Mouse (Mus musculus) testis, postnatal 14 days (tissue): Measurements from ENCODE around the gene Pmm2.
A peak's percentile ranks its signal among the peaks of the same experiment; 100 is the strongest.

Experiments
- DNase-seq: peaks from one replicate; pipeline ENCODE4 v3.0.0; 2021; ENCODE audit warnings: low spot score

Pmm2 gene

DNA sequence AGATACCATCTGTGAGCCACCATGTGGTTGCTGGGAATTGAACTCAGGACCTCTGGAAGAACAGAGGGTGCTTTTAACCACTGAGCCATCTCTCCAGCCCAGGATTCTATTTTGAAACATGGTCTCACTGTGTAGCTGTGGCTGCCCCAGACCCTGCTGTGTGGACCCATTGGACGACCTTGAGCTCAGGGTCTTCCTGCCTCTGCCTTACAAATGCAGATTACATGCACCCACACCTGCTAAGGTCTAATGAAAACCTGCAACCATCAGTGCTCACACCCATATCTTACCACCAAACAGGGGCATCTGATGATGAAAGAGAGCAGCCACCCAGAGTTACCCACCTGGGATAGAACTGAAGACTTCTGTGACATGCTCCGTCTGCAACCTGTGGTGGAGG, 18.8 kb downstream of the Pmm2 start:
- no peak for DNase-seq

DNA sequence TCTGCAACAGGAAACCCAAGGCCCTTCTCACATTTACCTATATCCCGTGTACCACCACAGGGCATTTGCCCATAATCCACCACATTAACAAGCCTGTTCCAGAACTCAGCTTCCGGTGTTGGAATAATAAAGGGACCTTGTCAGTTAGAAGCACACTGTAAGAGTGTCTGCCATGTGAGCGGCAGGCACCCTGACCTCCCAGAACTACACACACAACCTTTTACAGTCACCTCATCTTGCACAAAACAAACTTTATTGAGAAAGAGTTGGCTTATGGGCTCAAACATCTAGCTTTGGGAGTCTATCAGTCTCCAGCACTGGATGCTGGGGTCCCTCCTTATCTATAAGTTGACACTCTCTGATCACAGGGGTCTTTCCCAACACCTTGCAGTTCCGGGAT, 20.9 kb downstream of the Pmm2 start:
- DNase-seq: no peak

DNA sequence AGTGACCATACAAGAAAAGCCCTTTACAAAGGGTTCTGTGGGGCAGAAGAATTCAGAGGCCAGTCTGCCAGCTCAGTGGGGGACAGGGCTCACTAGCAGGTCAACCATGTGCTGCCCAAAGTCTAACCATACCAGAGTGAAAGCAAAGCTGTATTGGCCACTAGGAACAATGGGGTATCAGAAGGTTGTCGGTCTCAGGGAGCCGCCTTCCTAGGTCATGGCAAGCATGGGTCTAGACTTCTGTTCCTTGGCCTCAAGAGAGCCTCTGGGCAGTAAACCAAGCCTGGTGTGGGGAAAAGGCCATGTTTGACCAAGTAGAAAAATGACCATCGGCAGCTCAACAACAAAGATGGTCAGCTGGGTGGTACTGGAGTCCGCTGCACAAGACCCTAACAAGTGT, 21.3 kb downstream of the Pmm2 start:
- DNase-seq: no peak

DNA sequence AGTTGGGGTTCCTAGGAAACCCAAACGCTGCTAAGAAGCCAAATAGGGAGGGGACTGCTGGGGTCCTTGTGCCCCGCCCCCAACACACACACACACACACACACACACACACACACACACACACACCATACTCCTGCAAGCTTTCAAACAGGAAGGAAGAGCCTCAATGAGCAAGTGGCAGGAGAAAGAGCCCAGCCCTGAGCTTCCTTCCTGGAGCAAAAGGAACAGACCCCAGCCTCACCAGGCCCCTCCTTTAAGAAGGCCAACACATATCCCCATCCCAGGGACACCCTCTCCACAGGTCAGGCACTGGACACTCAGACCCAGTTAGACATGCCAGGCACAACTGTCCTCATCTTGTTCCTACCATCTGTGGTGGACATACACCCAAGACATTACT, 25.5 kb downstream of the Pmm2 start:
- no peak for DNase-seq

DNA sequence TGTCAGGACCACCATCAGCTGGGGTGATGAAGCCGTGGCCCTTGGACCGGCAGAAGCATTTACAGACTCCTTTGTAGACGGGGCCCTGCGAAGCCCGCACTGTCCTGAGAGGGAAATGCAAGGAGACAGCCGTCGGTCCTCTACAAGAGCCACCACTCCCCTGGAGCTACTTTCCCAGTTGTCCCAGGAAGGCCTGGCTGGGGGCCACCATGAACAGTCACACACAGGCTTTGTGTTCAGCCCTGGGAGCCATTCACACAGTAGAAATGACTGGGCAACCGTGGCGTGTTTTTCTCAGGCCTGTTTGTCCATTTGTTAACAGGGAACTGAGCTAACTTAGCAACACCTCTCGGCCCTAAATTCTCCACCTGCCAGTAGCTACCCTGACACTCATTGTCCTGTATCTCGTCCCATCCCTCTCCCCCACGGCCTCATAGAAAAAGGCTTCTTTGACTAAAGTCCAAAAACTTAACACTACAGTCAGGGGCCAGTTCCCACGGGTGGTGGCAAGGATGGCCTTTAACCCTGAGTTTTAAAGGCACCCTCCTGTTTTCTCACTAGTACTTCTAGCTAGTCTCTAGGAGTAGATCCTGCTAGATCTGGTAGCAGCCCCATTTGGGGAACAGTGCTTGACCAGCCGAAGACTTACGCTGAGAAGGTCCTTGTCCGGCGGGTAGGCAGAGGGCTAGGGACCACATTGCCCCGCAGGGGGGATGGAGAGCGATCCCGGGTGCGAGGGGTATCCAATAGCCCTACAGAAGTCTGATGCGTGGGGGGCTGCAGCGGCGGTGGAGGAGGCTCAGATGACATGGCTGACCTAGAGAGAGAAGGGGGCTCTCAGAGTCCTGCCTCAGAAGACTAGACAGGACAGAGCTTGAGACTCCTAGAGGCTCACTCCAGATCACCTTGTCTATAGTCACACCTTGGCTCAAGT, 26.4 kb downstream of the Pmm2 start:
- no peak for DNase-seq

DNA sequence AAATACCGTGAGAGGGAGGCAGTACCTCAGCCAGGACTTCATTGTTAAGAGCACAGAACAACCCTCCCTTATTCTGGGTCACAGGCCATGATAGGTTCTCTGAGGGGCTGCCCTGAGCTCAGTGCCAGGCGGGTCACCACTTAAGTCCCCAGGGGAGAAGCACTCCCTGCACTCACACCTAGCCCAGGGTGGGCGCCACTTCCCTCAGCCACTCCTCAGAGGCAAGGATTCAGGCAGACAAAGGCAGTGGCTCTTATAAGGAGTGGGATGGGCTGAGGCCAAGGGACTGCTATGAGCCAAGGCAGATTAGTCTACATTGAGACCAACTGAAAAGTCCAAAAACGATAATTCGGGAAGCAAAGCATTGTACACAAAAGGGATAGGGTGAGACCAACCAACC, 27.9 kb downstream of the Pmm2 start:
- no peak for DNase-seq

DNA sequence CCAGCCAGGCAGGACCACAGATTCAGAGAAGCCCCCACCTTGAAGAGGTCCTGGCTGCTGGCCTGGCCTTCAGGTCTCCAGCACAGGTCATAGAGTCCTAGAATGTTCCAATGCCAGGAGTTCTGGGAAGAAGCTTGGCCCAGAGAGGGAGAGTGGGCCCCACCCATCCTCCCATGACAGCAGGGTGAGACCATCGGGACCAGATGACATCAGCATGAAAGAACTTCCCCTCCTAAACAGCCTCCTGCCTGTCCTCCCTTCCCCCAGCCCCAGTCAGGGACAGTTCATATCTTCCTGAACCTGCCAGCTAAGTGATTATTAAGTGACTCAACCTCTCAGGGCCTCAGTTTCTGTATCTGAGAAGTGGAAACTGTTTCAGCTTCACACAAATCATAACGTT, 29.0 kb downstream of the Pmm2 start:
- DNase-seq: no peak

DNA sequence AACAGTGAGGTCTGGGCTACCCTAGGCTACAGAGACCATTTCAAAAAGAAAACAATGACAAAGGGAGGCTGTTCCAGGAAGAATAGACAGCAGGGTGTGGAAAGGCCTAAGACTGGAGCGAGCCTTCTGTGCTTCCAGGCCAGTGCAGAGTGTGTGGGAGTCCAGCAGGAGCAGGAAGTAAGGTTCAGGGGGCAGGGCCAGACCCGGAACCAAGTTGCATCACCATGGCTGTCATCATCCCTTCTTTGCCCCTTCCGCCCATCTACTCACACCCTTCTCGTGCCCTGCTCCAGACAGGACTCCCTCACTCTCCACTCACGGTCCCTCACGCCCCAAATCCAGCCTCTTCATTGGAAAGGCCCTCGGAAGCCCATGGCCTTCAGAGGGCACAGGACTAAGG, 29.8 kb downstream of the Pmm2 start:
- DNase-seq: no peak

DNA sequence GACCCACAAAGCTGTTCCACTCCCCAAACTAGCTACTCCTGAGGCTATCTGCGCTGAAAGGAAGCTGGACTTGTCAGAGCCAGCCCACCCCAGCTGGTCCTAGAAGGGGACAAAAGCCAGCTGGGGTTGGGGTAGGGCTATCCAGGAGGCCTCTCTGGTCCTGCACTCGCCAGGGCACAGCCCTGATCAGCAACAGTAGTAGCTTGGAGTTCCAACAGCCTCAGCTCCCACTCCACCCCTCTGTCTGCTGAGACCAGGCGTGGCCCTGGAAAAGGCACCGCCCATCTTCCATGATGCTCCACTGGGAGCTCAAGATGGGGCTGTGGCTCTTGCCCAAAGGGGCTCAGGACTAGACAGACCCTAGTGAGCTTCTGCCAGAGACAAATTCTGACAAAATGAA, 30.3 kb downstream of the Pmm2 start:
- no peak for DNase-seq

DNA sequence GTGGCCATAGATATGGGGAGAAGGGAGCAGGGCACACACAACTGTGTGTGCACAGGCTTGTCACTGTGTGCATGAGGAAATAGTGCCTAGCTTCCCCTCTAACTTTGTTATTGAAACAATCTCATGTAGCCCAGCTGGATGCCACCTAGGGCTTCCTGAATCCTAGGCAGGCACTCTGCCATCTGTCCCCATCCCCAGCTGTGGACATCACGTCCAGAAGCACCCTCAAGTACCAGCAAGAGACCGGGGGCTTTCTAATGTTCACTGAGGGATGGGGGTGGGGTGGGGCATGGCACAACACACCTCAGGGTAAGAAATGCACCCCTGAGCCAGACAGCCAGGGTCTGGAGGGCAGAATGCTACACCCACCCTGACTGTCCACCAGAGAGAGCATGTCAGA, 30.9 kb downstream of the Pmm2 start:
- DNase-seq: no peak

DNA sequence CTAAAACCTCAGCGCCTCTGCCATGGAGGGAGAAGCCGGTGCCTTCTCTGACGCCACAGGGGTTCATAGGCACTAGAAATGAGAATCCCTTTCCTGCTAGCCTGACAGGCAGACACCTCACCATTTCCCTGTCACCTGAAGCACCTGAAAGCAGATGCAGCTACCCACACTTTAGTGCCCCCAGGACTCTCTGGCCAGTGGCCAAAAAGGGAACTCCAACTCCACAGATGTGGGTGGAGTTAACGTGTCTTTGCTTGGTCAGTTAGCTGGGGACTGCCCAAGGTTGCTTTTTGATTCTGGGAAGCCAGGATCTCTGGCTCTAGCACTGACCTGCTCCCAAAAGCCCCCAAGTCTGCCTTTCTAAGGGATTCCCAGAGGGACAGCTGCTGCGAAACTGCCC, 32.0 kb downstream of the Pmm2 start:
- no peak for DNase-seq

DNA sequence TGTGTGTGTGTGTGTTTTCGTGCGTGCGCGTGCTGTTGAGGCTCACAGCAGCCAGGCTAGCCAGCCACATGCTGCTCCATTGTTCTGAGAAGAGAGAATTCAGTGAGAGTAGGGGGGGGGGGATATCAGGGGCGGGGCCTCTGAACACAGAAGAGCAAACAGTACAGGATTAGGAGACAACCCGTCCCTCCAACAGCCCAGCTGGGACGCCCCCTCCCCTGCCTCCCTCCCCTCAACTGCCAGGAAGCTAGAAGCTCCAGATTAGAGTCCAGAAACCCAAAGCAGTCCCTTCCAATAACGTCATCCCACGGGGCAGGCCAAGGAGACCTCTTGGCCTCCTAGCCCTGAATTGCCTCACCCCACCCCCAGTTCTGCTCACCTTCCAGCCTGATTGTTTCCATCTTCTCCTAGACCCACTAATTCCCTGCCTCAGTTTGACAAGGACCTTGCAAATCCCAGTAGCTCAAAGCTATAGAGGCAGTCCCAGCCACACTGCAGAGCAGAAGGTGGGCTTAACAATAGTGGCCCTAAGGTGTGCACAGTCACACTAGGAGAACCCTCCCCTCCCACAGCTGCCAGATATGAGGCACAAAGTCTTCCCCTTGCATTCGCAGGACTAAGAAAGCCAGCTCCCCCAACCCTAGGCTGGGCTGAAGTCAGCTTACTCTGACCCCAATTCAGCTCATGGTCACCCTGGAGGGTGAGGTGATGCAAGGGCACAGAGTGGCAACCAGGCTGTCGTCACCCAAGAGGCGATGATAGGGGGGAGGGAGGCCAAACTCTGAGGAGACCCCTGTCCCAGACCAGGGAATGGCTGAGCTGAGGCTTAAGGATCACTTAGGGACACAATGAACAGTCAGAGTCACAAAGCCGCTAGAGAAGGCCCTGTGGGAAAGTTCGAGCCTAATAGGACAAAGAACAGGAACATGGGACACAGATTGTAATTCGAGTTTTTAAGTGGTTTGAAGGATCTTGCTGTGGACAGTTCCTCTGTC, 32.9 kb downstream of the Pmm2 start:
- no peak for DNase-seq

DNA sequence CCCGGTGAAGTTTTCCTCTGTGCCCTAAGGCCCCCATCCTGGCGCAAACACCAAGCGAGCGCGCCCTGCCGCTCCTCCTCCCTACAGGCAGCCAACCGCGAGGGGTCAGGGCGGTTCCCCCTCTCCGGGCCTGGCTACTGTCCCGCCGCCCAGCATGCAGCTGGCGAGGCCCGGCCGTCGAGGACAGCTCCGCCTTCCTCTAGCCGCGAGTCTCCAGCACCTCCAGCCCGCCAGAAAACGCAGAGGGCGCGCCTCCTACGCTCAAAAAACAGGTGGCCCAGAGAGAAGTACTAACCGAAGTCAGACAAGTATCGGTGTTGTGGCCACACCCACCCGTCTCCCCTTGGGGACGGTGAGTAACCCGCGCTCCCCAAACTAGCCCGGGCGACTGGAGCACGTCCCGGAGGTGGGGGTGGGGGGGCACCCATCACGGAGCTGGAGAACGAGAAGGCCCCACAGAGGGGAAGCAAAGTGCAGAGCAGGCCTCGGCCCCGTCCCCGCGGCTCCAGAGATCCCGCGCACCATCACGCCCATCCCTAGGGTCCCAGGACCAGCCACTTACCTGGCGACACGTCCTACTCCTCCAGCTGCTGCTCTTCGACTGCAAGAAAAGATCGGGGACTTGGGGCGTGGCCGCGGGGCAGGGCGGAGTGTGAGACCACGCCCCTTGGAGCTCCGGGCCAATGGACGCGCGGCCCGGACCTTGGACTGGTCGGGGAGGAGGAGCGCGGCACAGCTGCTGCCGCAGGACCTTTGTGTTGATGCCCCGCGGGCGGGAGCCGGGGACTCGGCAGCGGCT, 34.3 kb downstream of the Pmm2 start, which contains the start of gene Carhsp1:
TSS of gene Carhsp1 (minus strand) at position 605 of the 799 bp plus-strand sequence.
- peak; percentile 94 for DNase-seq

DNA sequence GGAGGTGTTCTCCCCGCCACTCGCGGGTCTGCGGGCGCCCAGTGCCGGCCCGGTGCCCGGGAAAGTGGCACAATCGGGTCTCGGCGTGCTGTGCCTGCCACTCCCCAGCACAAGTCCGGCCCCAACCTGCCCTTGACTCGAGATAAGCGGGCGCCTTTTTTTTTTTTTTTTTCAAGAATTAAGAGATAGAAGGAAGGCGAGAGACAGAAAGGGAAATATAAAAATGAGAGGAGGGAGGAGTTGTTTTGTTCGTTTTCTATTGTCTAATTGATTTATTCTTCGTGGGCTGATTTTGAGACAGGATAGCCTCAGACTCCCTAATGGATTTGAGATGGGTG, 34.8 kb downstream of the Pmm2 start:
- no peak for DNase-seq

DNA sequence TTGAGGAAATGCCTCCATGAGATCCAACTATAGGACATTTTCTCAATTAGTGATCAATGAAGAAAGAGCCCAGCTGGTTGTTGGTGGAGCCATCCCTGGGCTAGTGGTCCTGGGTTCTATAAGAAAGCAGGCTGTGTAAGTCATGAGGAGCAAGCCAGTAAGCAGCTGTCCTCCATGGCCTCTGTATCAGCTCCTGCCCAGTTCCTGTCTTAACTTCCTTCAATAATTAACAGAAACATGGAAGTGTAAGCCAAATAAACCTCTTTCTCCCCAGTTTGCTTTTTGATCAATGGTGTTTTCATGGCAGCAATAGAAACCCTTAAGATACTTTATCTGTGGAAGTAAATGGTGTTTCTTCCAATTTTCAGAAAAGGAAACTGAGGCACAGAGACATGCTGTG, 35.3 kb downstream of the Pmm2 start:
- no peak for DNase-seq

DNA sequence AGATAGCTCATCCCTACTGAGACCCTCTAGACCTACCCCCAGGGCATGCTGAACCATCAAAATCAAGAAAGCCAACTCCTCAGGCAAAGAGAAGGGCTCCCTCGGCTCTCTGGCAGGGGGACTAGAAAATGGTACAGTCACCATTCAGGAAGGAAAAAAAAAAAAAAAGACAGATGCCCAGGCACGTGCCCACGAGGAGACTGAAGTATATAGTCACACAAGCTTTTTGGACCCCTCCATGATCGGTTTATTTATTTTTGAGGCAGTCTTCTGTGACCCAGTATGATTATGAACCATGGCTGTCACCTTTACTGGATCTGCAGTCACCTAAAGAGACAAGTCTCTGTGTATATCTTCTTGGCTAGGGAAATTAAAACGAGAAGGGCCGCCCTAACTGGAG, 35.9 kb downstream of the Pmm2 start:
- no peak for DNase-seq

DNA sequence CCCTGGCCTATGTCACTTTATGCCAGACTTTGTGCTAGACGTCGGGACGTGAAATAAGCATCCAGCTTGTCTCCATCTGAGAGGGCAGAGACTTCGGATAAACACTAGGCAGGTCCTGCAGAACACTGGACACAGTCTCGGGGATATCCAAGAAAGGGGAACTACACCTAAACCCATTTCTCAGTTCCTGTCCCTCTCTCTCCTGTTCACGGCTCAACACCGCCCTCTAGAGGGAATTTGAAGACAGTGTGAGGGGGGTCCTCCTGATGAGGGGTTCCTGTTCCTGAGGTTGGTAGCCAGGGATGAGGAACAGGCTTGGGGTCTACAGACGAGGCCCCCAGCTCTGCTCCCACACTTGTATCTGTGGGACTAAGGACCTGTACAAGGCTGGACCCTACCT, 36.7 kb downstream of the Pmm2 start:
- DNase-seq: peak; percentile 39

DNA sequence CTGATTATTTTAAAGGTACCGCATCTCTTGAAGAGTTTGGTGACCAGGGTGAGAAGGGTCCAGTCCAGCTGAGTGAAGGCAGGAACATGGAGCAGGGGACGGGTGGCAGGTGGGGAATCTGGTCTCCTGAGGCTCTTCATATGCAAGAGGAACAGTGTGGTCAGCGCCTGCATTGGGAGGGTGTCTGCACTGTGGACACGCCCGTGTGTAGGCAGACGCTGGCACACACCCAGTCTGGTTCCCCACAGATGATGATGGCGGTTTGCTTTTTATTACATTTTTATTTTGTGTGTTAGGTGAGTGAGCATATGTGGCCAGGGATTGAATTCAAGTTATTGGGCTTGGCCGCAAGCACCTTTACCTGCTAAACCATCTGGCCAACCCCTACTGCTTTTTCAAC, 38.1 kb downstream of the Pmm2 start:
- no peak for DNase-seq

DNA sequence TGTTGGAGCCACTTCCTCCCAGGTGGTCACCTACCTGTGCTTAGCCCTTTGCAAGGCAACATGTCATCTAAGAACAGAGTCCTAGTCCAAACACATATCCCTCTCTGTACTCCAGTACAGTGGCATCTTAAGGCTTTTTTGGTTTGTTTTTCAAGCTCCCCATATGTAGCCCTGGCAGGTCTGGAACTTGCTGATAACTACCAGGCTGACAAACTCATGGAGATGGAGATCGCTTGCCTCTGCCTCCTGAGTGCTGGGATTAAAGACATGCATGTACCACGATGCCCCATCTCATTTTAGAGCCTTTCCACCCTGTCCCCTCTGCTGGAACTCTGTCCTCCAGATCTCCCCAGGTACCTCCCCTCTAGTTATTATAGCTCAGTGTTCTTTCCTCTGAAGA, 38.8 kb downstream of the Pmm2 start:
- DNase-seq: no peak

DNA sequence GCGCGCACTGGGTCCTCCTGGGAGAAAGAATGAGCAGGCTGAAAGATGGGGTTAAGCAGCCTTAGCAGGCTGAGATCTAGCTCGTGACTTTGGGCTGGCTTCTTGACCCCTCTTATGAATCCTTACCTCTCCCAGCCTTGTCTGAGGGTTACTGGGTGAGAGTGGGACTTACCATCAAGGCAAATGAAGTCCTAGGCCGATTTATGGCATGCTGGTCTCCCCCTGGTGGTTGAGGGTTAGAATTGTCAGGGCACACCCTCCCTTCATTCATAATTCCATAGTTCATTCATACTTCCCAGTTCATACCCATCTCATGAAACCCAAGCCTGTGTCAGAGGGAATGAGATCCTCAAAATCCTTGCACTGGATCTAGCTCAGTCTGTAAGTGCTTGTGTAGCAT, 39.3 kb downstream of the Pmm2 start:
- DNase-seq: no peak

DNA sequence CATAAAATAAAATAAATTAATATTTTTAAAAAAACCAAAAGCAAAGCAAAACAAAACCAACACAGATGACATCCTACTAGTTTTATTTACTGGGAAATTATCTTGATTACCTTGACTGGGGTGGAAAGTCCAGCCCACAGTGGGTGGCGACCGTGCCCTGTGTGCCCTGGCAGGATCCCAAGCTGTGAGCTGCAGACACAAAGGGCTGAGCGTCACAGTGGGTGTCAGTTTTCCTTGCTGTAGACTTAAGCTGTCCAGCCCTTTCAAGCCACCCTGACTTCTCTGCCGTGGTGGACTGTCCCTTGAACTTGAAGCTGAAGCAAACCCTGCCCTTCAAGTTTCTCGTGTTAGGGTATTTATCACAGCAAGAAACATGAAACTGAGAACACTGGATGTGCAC, 40.6 kb downstream of the Pmm2 start:
- no peak for DNase-seq

DNA sequence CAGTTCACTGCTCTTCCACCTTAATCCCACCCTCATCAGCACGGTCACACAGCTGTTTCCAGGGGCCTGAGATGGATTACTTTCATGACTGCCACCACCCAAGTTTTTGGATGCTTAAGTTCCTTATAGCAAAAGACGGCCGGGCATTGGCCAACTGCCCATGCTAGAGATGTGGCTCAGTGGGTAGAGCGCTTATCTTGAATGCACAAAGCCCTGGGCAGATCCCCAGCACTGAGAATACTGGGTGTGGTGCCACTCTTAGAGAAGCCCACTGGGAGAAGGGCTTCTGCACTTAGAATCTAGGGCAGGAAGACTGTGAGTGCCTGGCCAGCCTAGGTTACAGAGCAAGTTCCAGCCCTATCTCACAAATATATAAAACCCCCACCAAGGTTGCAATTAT, 41.2 kb downstream of the Pmm2 start:
- DNase-seq: no peak
